Mouse (Mus musculus): ENCODE measurements around the gene Adamtsl4.
A peak's percentile ranks its signal among the peaks of the same experiment; 100 is the strongest.

Adamtsl4 gene

DNA sequence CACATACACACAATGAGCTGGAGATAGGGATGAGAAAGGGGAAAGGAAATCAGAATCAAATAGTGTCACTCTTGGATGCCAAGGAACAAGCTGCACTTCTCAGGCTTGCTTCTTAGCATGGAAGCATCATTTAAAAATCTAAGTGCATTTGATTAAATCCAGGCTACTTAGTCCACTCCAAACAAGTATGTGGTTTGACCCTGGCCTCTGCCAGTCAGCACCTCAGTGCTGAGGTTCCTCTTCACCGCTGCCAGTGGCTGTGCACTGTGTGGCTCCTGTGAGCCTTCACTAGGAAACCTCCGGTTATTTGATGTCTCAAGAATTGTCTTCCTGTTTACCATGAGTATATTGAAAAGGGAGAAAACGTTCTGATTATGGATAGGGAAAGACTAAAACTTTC is 56.9 kb downstream of the Adamtsl4 start:
- DNase-seq, result no peak

DNA sequence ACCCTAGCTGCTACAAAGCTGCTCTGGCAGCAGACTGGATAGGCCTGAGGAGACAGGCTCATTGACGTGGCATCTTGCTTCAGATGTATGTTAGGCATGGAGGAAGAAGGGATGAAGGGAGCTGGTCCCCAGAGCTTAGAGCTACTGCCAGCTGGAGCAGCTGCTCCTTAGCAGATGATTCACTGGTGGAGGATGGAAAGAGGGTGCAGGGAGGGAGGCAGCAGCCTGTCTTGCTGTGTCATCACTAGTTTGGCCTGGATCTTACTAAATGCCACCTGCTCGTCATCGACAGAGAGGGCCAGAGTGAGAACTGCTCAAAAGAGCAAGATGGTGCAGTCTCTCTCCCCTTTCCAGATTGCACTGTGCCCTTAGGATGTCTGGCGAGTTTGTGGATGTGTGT is 58.0 kb downstream of the Adamtsl4 start:
- DNase-seq, result peak; percentile 92

DNA sequence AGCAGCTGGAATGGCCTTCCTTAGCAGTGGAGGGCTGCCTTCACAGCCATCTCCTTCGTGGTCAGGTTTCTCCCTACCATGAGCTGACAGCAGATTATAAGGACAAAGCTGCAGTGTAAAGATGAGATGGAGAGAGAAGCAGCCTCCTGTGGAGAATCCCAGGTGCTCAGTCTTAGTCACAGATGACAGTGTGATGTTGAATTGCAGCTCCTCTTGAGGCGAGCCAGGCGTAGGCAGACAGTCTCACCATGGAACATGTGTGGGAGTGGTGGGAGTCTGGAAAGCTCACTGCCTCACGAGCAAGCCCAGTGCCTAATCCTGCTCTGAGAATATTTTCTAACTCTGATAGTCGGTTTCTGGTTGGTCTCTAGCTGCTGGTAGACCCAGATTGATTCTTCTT is 60.0 kb downstream of the Adamtsl4 start:
- DNase-seq, result peak; percentile 76
